Mouse (Mus musculus): ENCODE results near the gene Gm21973.

Gm21973 gene

DNA sequence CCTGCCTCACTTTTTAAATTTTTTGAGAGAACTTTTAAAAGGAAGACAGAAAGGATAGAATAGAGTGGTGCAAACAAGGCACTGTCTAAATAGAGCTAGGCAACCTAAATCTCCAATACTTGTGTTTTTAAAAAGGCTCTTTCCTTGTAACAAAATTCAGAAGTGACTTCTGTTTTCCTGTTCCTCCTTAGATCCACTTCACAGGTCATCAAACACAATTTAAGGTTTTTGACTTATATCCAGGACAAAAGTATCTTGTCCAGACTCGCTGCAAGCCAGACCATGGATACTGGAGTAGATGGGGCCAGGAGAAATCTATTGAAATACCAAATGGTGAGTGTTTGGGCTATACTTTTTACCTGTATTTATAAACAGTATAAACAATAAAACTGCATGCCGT, at the start of gene Gm21973:
Gene Gm21973 (plus strand): TSS at position 301 of the 400 bp plus-strand sequence.
- DNase-seq (ENCODE audit: low spot score), result no peak

DNA sequence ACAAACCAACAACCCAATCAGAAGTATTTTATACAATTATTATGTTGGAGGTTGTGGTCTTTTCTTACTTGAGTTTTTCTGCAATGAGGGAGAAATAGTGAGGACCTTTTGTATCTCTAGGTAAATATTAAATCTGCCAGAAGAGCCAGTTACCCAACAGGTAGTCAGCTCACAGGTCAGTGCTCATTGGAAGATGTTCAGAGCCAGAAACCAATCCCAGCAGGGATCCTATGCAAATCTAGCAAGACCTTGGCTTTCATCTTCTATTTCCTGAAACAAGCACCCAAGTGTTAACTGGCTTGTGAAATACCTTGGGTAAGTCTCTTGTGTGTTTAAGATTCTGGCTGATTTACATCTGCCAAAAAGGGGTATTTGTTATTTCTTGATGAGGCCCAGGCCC, 48.8 kb upstream of the Gm21973 start:
- no peak for DNase-seq (ENCODE audit: low spot score)

GRCm38 (mm10) chr15:10277461-10277860, 47.7 kb upstream of the Gm21973 start:
- no peak for DNase-seq (ENCODE audit: low spot score)

DNA sequence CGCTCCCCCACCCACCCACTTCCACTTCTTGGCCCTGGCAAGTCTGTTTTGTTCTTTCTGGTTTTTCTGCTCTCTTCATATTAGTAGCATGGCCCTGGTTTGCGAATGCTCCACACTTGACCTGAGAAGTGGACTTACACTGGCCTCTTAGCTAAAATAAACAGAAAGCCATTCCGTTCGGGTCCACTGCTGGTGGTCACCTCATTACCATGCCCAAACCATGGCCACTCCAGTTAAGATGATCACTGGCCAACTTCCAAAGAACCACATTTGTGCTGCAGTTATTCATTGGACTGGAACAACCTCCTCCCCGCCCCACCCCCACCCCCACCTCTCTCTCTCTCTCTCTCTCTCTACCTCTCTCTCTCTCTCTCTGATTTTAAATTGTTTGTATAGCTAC, 43.6 kb upstream of the Gm21973 start:
- no peak for DNase-seq (ENCODE audit: low spot score)

GRCm38 (mm10) chr15:10283661-10284060, 41.5 kb upstream of the Gm21973 start:
- no peak for DNase-seq (ENCODE audit: low spot score)

DNA sequence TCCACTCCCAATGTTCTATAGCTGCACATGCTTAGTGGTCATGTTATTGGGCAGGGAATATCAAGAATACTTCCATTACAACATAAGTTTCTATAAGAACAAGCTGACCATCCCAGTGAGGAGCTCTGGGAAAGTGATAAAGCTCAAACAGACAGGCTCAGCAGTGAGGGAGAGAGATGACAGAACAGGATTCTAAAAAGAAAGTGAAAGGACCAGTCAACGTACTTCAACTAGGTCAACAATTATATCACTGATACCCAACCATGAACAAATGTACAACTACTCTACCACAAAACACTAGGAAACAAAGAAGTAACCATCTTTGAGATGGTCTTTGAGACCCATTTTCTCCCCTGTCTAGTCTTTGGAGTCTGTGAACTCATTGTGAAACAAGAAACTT, 28.6 kb upstream of the Gm21973 start:
- DNase-seq (ENCODE audit: low spot score), result no peak

DNA sequence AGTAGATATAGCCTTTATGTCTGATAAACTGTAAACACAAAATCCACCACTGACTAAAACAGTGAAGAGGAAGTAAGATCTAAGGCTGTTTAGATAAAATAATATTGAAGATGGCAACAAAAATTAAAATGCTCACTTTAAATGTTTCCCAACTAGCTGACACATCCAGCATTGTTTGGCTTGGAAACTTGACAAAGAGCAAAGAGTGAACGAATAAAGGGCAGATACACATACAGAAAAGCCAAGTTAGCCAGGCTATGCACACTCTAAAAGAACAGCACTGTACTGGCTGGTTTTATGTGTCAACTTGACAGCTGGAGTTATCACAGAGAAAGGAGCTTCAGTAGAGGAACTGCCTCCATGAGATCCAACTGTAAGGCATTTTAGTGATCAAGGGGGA, 27.1 kb upstream of the Gm21973 start:
- DNase-seq (ENCODE audit: low spot score), result no peak

GRCm38 (mm10) chr15:10299467-10299866, 25.7 kb upstream of the Gm21973 start:
- no peak for DNase-seq (ENCODE audit: low spot score)

- DNase-seq (ENCODE audit: low spot score), result no peak
Measured at GRCm38 (mm10) chr15:10306461-10306860, 18.7 kb upstream of the Gm21973 start.

DNA sequence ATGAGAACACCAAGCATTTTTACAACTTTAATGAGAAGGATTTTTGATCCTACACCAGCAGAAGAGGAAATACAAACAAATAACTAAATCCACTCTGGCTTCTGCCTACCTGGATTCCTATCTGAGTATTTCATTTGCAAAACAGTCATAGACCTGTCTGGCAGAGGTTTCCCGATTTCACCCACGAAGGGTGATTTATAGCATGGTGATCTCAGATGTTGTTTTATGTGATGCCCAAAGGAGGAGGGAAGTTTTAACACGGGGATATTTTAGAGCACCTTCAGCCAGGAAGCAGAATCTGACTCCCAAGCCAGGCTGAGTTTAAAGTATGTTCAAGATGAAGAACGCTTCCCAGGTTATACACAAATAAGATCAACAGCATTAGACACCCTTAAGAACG, 13.4 kb upstream of the Gm21973 start:
- no peak for DNase-seq (ENCODE audit: low spot score)

- peak; percentile 66 for DNase-seq (ENCODE audit: low spot score)
Measured at GRCm38 (mm10) chr15:10313522-10314455, 11.4 kb upstream of the Gm21973 start.

GRCm38 (mm10) chr15:10330626-10331025, 5.4 kb downstream of the Gm21973 start:
- no peak for DNase-seq (ENCODE audit: low spot score)

GRCm38 (mm10) chr15:10332566-10332965, 7.4 kb downstream of the Gm21973 start:
- DNase-seq (ENCODE audit: low spot score), result no peak

DNA sequence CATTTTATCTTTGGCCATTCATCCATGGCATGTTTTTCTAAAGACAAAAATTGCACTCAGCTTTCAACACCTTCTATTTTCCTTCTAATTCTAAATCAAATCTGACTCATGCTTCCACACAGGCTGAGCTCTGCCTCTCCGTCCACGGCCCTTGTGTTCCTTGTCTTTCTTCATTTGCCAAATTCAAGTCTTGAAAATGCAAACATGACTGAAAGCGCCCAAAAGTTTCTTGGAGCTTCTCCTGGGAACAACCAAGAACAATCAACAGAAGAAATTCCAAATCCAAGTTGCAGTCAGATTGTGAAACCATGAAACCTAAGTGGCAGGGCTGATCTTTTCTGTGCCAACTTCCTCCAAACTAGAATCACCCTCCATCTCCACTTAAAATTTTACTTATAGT, 13.4 kb downstream of the Gm21973 start:
- DNase-seq (ENCODE audit: low spot score), result no peak

DNA sequence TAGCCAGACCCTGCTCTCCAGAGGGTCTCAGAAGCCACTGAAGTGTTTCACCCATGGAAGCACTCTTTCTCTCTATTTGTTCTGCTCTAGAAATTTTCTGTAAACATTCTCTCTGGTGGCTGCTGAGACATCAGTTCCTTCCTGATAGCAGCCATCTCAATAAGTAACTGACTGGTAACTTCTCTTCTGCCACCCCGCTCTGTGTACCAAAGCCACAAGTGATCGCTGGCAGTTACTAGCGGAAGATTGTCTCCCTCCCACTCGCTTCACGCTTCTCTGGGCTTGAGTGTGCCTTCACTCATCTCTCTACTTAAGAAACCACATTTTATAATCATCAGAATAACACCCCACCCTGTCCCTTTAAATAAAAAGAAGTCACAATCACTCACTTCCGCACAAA, 21.9 kb downstream of the Gm21973 start:
- no peak for DNase-seq (ENCODE audit: low spot score)

DNA sequence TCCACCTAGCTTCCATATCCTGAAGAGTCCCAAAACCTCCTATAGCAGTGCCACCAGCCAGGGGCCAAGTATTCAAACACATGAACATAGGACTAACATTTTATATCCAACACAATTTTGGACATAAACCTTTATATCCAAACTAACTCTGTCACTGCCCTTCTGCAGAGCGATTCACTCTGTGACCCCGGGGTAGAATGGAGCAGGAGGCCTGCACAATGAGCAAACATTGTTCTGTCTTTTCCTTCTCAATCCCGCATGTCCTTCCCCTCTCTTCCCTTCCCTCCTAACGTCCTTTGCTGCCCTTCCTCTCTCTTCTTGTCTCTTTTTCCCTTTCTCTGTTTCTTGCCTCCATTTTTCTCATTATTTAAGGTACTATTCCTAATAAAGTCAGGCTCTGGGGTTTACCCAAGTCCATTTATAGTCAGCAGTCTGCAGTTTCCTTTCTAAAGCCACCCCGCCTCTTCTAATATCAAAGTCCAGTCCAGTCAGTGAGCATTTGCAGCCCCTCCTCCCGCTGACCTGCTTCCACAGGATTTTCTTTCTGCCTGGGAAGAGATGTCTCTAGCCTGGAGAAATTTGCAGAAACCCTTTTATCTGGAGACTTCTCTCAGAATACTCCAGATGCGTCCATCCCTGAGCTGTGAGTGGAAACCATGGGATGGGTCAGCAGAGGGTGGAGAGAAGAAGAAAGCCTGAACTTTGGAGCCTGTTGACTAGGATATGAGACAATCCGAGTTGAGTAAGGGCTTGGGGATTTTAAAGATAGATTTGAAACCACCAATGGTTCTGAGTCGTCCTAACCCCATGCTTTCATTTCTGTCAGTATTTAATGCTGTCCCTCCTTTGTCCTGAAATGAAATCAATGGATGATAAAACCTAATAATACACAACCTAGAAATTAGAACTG, 33.1 kb downstream of the Gm21973 start, which contains the start of gene Agxt2:
Gene Agxt2 (plus strand): TSS at position 494 of the 910 bp plus-strand sequence.
- no peak for DNase-seq (ENCODE audit: low spot score)

GRCm38 (mm10) chr15:10366331-10366730, 41.2 kb downstream of the Gm21973 start:
- DNase-seq (ENCODE audit: low spot score), result no peak

DNA sequence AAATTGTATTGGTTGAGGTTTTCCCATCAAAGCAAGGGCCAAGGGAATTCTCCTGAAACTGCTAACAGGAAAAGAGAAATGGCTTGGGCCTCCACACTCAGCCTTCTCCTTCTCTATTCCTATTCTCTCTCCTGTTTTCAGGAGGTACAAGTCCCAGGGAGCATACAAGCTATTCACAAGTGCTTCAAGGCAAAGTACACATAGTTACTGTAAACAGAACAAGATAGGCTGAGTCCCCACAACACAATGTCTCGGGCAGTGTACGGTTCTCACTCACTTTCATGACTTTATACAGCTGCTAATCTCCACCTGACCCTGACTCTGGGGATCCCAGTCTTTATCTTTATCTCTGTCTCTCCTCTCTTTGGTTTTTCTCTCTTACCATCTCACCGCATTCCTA, 50.2 kb downstream of the Gm21973 start:
- DNase-seq (ENCODE audit: low spot score), result no peak

DNA sequence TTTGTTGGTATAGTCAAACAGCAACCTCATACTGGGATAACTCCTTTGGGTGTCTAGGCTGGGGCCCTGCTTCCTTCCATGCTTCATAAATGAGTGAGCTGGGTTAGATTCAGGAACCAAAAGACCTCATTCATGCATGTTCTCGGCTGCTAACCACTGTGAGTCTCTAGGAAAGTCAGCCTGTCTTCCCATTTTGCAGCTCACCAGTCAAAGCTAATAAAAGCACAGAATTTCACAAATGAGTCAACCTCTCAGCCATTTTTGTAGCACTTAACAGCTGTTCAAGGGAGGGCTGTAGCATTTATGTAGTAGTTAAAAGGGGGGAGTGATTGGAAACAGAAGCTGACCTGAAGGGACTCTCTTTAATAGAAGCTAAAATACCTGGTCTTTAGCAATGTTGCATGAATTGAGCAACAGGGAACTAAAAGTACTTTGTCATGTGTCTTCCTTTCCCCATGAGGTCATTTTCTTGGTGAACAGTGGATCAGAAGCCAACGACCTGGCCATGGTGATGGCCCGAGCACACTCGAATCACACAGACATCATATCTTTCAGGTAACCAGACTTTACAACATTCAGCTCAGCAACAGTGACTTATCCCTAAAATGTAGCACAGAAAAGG, 53.3 kb downstream of the Gm21973 start:
- no peak for DNase-seq (ENCODE audit: low spot score)

- DNase-seq (ENCODE audit: low spot score), result no peak
Measured at GRCm38 (mm10) chr15:10379757-10380458, 54.7 kb downstream of the Gm21973 start.

DNA sequence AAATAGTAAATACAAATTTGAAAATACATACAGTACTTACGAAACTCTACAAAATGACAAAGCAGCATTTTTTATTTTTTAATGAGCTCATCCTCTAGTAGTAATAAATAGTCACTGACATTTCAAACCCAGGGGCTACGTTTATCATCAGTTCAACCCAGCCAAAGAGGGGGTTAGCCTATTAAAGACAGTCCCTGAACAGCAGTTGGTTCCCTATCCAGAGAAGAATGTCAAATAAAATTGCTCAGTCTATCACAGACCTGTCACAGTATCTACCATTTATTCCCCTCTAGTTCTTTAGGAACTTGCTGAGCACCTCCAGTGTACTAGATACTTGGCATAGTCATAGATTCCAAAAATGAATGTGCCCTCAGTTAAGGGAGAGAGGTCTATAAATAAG, 62.1 kb downstream of the Gm21973 start:
- DNase-seq (ENCODE audit: low spot score), result no peak

DNA sequence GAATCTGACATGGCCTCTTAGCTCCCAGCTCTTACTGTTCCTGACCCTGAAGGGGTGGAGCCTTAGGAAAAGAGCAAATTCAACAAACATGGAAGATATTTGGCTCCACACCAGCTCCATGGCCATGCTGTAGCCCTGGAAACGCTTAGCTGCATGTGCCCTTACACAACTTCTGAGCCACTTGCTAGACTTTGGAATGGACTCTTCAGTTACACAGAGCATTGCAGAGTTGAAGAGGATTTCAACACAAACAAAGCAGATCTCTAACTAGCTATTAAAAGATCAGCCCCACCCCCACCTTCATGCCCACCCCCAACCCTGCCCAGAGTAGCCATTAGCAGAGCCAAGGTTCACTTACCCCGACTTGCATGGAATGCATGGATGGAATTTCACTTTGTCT, 74.6 kb downstream of the Gm21973 start:
- DNase-seq (ENCODE audit: low spot score), result no peak
